Mouse (Mus musculus) liver, embryonic 16.5 days (tissue): ENCODE data around the gene Nkapl. TPM values are rescaled to one million over a fixed set of nuclear protein-coding genes. Genes with fewer than 3 reads are reported as not detected.
A peak's percentile ranks its signal among the peaks of the same experiment; 100 is the strongest.
"Not testable (repeated sequence)": the region's sequence is repeated elsewhere in the genome, so short reads cannot be mapped to it uniquely, and the experiment has no call there.

Experiments
- ATAC-seq: fragments of 200-750 bp; cut with Nextera tagmentation; 2 replicates; pipeline ENCODE4 v1.8.0; 2017; ENCODE audit warnings: low read depth, mild to moderate bottlenecking, moderate number of reproducible peaks, moderate library complexity
- H3K27ac ChIP-seq: fragments of 300-500 bp; sonication (generic); 2 replicates; pipeline ENCODE4 v1.5.1; 2014; ENCODE audit warnings: mild to moderate bottlenecking, low read length
- H3K27me3 ChIP-seq: fragments of 300-500 bp; sonication (generic); 2 replicates; pipeline ENCODE4 v1.6.1; 2014; ENCODE audit warnings: low read depth, low read length, mixed read lengths; ENCODE audit not compliant: control insufficient read depth, insufficient read depth
- H3K36me3 ChIP-seq: fragments of 300-500 bp; sonication (generic); 2 replicates; pipeline ENCODE4 v1.6.1; 2014; ENCODE audit warnings: mild to moderate bottlenecking; ENCODE audit not compliant: control insufficient read depth, insufficient read depth
- H3K4me1 ChIP-seq: fragments of 300-500 bp; sonication (generic); 2 replicates; pipeline ENCODE4 v1.6.1; 2014; ENCODE audit warnings: low read depth, low read length, mixed read lengths; ENCODE audit not compliant: control insufficient read depth
- H3K4me2 ChIP-seq: fragments of 300-500 bp; sonication (generic); 2 replicates; pipeline ENCODE4 v1.6.1; 2014; ENCODE audit warnings: low read depth, low read length, mixed read lengths
- H3K4me3 ChIP-seq: fragments of 300-500 bp; sonication (generic); 2 replicates; pipeline ENCODE4 v1.5.1; 2014; ENCODE audit warnings: low read depth, mild to moderate bottlenecking, low read length
- H3K9ac ChIP-seq: fragments of 300-500 bp; sonication (generic); 2 replicates; pipeline ENCODE4 v1.6.1; 2014; ENCODE audit warnings: low read depth, low read length
- H3K9me3 ChIP-seq: fragments of 300-500 bp; sonication (generic); replicated peaks from 2 replicates; pipeline ENCODE4 v1.6.1; 2016; ENCODE audit warnings: low read length; ENCODE audit not compliant: control insufficient read depth
- WGBS: fragments of 180-500 bp; shearing (Covaris S2); extraction: QIAGEN DNeasy Blood & Tissue Kit; methylation state at CpG from one replicate; pipeline ENCODE4 v1.1.7; 2014; ENCODE audit not compliant: insufficient replicate concordance; 5-methylcytosine and 5-hydroxymethylcytosine counted together
- polyA plus RNA-seq: library from polyadenylated mRNA; unstranded; fragments of >200 nt; fragmentation: Nextera tagmentation; extraction: Ambion mirVana; gene quantifications from 2 replicates; pipeline ENCODE4 v1.2.1, GENCODE M21; 2015

The Nkapl gene
- polyA plus RNA-seq: 0.79 and 1.0 TPM in 2 replicates

DNA sequence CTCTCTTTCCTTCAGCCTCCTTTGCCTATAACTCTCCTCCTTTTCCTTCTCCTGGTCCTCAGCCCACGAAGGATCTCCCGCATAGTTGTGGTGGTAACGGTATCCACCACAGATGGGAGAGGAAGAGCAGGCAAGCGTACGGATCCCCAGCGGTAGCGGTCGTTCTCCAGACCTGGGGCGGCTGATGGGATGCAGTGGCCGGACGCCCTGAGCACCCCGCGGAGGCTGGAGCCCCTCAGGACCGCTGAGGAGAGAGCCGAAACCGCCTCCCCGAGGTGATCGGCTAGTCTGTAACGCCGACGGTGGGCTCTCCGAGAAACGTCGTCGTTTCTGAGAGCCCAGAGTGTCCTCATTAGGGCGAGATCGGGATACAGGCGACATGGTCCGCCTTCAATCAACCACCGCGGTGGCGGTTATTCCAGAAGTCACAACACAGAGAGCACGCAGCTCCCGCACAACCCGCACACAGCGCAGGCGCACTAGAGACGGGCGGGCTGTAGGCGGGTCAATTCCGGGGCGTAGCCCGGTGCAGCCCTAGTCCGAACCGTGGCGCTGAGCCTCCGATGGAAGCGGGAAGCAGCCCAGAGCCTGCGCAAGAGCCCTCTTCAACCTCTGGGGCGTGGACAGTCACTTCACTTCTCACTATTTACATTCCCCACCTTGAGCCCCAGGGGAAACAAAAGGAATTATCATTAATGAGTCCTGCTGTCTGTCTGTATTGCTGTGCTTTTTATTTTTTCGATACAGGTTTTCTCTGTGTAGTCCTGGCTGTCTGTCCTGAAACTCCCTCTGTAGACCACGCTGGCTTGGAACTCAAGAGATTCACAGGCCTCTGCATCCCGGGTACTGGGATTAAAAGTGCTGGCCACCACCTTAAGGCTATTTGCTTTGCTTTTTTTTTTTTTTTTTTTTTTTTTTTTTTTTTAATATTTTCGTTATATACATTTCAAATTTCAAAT, at the start of gene Nkapl:
Nkapl (minus strand) TSS at position 449 of the 959 bp plus-strand sequence.
- Histone ChIP-seq H3K9me3 (no peaks in the 10 kb centered on the region), H3K27me3 (peaks cover 3% of the 10 kb centered on the region; the same call in 1 of the 2 replicates), H3K4me3 (peak within 1 kb of the TSS; percentile 80), H3K4me2 (peak within 1 kb of the TSS; percentile 99), H3K27ac (peak within 1 kb of the TSS; percentile 66), H3K9ac (peak within 1 kb of the TSS; percentile 84), H3K4me1 (peaks cover 12% of the 10 kb centered on the region), H3K36me3 (no peaks in the 10 kb centered on the region)
- WGBS: 1% methylated on average over 54 of the region's 54 CpGs
- ATAC-seq: peak; percentile 100

DNA sequence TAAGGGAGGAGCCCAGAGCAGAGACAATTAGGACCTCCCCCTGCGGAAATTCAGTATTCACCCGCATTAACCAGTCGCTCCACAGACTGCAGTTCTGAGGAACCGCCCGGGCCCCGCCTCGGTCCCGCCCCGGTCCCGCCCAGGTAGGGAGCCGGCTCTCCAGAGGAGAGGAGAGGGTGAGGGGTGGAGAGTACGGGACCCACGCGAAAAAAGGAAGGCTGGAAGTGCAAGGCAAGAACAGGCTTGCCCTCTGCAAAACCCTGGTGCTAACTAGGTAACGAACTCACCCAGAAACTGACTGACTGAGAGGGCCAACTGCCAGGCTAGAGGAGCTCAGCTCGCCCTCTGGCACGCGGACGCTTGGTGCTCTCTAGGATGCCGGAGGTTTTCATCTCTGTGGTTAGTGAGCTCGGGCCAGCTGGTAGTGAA, 37.9 kb upstream of the Nkapl start:
- Histone ChIP-seq H3K27ac (peak overlapping the region; percentile 27; the same call in 1 of the 2 replicates), H3K36me3 (no peaks in the 10 kb centered on the region), H3K4me2 (peak overlapping the region; percentile 49), H3K4me1 (peaks cover 5% of the 10 kb centered on the region), H3K9me3 (no peaks in the 10 kb centered on the region), H3K9ac (peak overlapping the region; percentile 73), H3K27me3 (no peaks in the 10 kb centered on the region), H3K4me3 (peak overlapping the region; percentile 75)
- WGBS: 0% methylated on average over 21 of the region's 21 CpGs
- peak; percentile 99 for ATAC-seq

- H3K4me1 ChIP-seq: peaks cover 5% of the 10 kb centered on the region
- no peaks in the 10 kb centered on the region for H3K27me3 ChIP-seq
- H3K9ac ChIP-seq: no peak overlapping the region
- no peak for ATAC-seq
- no peak overlapping the region for H3K4me2 ChIP-seq
- 58% methylated on average over 5 of the region's 5 CpGs for WGBS
- H3K27ac ChIP-seq: no peak overlapping the region
- H3K4me3 ChIP-seq: no peak overlapping the region
- H3K9me3 ChIP-seq: no peaks in the 10 kb centered on the region
- H3K36me3 ChIP-seq: no peaks in the 10 kb centered on the region
Measured at GRCm38 (mm10) chr13:21502296-21502695, 34.0 kb upstream of the Nkapl start.

- not testable (repeated sequence) for H3K4me2 ChIP-seq, H3K9ac ChIP-seq, ATAC-seq, H3K4me3 ChIP-seq, H3K4me1 ChIP-seq, H3K9me3 ChIP-seq, H3K27ac ChIP-seq, H3K36me3 ChIP-seq, H3K27me3 ChIP-seq
- WGBS: 89% methylated on average over 17 of the region's 17 CpGs
Measured at GRCm38 (mm10) chr13:21501182-21501581, 32.9 kb upstream of the Nkapl start, which contains the start of gene Gm11273. TSS of gene Gm11273 (minus strand) at chr13:21501418.

GRCm38 (mm10) chr13:21495080-21495479, 26.8 kb upstream of the Nkapl start, which contains the start of gene AK157302:
TSS of gene AK157302 (plus strand) at chr13:21495223.
- Histone ChIP-seq H3K4me3 (no peak within 1 kb of the TSS), H3K4me1 (no peaks in the 10 kb centered on the region), H3K36me3 (no peaks in the 10 kb centered on the region), H3K27me3 (no peaks in the 10 kb centered on the region), H3K27ac (no peak within 1 kb of the TSS), H3K9ac (no peak within 1 kb of the TSS), H3K4me2 (no peak within 1 kb of the TSS), H3K9me3 (no peaks in the 10 kb centered on the region)
- ATAC-seq: no peak
- WGBS: 89% methylated on average over 21 of the region's 21 CpGs

DNA sequence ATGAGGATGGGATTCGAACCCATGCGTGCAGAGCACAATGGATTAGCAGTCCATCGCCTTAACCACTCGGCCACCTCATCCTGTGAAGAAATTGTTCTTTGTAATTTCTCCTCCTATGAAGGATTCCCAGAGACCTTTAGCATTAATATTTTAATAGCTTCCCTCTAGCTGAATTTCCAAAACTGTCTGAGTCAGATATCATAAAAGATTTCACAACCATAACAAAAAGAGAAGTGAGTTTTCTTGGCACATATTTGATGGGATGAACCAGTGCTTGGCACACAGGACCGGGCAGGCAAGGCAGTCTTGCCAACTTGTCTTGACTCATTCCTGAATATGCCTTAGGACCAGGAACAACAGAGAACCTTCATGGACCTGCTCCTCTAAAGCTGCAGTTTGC, 24.5 kb upstream of the Nkapl start:
- Histone ChIP-seq H3K27ac (no peak overlapping the region), H3K4me2 (no peak overlapping the region), H3K27me3 (no peaks in the 10 kb centered on the region), H3K9me3 (no peaks in the 10 kb centered on the region), H3K36me3 (no peaks in the 10 kb centered on the region), H3K9ac (no peak overlapping the region), H3K4me3 (no peak overlapping the region), H3K4me1 (no peaks in the 10 kb centered on the region)
- no peak for ATAC-seq
- WGBS: 78% methylated on average over 5 of the region's 5 CpGs

DNA sequence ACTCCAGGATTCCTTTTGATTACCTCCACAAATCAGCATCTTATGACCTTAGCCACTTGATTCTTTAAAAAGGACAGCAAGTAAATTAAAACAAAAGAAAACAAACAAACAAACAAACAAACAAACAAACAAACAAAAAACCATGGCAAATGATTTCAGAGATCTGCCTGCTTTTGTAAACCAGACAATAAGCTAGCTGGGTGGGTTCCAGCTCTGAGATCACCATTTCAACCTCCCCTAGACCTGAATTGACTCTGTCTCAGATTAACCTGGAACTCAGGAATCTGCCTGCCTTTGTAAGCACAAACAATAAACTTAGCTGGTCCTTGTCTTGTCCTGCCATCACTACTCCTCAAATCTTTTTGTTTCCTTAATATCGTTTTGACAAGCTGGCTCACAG, 18.6 kb upstream of the Nkapl start:
- 68% methylated on average over 1 of the region's 1 CpGs for WGBS
- ATAC-seq: no peak

GRCm38 (mm10) chr13:21478759-21479670, 10.7 kb upstream of the Nkapl start, which contains the start of the genes Zkscan4 and Gm10065:
TSS of gene Zkscan4 (plus strand) at chr13:21478907.
TSS of gene Gm10065 (minus strand) at chr13:21479441.
- peak within 1 kb of the TSS; percentile 34; the same call in 1 of the 2 replicates for H3K9ac ChIP-seq
- not testable (repeated sequence) for H3K36me3 ChIP-seq, H3K9me3 ChIP-seq, H3K4me1 ChIP-seq, H3K27ac ChIP-seq, H3K27me3 ChIP-seq
- peak; percentile 45 for ATAC-seq
- 4% methylated on average over 30 of the region's 31 CpGs for WGBS
- peak within 1 kb of the TSS; percentile 61 for H3K4me3 ChIP-seq
- H3K4me2 ChIP-seq: peak within 1 kb of the TSS; percentile 62

More for the DNA sequence above, 18.6 kb upstream of the Nkapl start:
- Histone ChIP-seq H3K4me3 (no peak overlapping the region), H3K27me3 (no peaks in the 10 kb centered on the region), H3K4me2 (no peak overlapping the region), H3K9ac (no peak overlapping the region), H3K27ac (no peak overlapping the region), H3K4me1 (no peaks in the 10 kb centered on the region), H3K36me3 (no peaks in the 10 kb centered on the region), H3K9me3 (no peaks in the 10 kb centered on the region)
